Mouse (Mus musculus): ENCODE measurements around the gene Pex13.

Pex13 gene

DNA sequence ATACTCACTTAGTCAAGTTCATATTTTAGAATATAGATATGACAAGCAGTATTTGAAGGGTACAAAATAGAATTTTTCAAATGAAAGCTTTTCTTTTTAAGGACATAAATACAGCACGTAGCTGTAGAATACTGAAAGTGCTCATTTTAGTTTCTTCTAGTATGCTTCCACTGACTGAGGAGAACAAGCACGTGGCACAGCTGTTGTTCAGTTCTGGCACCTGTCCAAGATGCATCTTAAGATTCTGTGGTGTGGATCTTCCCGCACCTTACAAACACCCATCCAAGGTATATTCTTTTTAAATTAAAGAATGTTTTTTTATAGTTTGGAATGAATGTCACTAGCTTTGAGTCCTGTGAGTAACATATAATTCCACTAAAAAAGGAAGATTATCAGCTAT is 1.4 kb upstream of the Pex13 start:
- no peak for TF ChIP-seq GATA4 (IDR thresholded peaks at IDR 0.05; ENCODE audit: insufficient replicate concordance, low read length)

DNA sequence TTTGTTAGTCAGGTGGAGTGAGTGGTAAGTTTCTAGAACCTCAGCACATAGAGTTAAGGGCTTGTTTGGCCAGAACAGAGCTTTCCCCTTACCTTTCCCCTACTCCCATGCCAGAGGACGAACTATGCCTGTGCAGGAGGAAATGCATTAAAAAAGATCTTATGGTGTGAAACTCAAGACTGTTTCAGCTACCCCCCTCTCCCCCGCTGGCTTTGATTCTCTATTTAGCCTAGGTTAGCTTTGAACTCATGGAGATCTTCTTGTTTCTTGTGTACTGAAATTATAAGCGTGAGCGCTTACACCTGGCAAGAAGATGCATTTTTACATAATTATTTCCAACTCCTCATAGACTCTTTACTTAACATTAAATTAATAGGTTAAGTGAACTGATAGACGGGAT is 767 bp upstream of the Pex13 start:
- no peak for TF ChIP-seq GATA4 (IDR thresholded peaks at IDR 0.05; ENCODE audit: insufficient replicate concordance, low read length)

DNA sequence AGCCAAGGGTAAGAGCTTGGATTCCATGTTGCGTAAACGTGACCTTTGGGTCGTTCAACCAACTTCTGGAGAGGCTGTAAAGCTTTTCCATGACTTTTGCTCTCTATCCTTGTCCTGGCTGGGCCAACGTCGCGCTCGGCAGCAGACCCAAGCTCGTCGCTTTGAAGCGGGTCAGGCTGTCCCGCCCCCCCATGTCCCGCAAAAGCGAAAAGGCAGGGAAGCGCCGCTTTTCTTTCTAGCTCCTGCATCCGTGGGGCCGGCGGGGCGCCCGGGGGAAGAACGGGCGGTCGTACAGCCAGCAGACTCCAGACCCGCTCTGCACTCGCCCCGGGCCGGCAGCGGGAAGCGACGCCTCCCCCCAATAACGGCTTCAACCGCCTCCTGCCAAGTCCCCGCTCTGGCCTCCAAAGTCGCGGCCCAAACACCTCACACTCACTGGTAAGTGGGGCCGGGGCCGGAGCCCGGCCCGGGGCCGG is 410 bp downstream of the Pex13 start, which contains the start of gene Pus10:
Gene Pus10 (plus strand): TSS at position 364 of the 476 bp plus-strand sequence.
- no peak for TF ChIP-seq GATA4 (IDR thresholded peaks at IDR 0.05; ENCODE audit: insufficient replicate concordance, low read length)

DNA sequence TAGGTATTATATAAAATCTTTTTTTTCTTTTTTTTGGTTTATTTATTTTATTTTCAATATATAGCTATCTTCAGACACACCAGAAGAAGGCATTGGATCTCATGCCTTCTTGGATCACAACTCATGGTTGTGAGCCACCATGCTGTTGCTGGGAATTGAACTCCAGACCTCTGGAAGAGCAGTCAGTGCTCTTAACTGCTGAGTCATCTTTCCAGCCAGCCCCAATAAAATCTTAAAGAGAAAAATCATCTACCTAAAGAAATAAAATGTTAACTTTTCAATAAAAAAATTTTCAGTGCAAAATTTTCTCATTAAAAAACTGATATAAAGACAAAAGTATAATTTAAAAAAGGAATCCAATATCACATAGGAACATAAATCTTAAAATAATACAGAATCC is 1.5 kb downstream of the Pex13 start:
- no peak for TF ChIP-seq GATA4 (IDR thresholded peaks at IDR 0.05; ENCODE audit: insufficient replicate concordance, low read length)

DNA sequence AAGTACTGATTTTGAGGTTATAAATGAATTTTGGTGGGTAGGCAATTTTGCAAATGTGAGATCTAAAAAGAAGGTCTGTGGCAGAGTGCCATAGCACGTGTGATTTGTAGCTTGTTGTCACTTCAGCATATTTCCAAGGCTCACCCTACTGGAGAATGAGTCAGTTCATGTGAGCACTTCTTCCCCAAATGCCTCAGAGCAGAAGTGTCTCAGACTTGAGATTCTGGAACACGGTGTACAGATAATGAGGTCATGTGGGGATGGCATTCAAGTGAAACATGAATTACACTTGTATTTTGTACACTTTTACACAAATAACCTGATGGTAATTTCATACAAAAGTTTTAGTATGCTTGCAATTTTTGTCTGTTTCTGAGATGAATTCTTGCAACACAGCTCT is 8.0 kb downstream of the Pex13 start:
- no peak for TF ChIP-seq GATA4 (IDR thresholded peaks at IDR 0.05; ENCODE audit: insufficient replicate concordance, low read length)

DNA sequence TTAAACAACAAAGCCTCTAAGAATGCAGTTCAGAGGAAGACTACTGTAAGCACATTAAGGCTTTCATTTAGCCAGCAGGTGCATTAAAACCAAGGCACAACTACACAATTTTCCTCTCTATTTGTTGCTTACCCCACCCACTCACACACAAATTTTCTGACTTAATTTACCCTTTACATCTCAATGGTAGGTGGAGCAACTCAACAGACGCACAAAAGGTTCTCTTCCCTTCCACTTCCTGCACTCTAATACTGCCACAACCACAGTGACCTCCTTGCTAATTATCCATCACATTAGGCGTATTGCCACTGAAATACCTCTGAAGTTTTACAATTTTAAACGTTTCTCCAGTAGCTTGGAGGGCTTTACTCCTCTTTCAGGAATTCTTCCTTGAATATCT is 12.1 kb downstream of the Pex13 start:
- no peak for TF ChIP-seq GATA4 (IDR thresholded peaks at IDR 0.05; ENCODE audit: insufficient replicate concordance, low read length)

DNA sequence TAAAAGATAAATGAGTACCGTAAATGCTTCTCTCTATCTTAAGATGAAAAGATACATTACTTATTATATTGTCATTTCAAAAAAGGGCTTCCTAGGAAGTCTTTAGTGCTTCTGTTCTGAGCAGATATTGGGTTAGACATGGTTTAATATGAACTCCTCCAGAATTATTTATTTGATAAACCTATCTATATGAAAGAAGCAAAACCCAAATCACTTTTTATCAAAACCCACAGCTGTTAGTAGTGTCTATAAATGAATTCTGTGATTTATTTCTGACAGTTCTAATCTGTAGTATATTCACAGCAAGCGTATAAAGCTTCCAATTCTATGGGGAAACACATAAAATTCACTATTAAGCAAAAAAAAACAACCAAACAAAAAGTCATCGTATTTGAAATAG is 17.9 kb downstream of the Pex13 start:
- TF ChIP-seq GATA4 (IDR thresholded peaks at IDR 0.05; ENCODE audit: insufficient replicate concordance, low read length) = no peak

DNA sequence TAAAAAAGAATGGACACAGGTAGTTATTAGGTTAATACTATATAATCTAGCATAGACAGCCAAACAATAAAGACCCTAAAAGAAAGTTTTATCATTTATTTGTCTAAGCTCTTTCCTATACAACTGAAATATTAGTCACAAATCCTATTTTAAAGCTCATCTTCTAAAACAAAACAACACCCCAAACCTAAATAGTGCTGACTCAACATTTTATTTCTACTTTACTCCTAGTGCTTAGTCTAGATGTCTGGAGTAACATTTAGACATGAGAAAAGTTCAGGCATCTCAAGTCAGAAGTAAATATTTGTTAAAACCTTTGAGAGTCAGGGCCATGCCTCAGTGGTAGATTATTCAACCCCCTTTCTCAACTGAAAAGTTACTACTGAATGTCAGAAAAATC is 18.3 kb downstream of the Pex13 start:
- no peak for TF ChIP-seq GATA4 (IDR thresholded peaks at IDR 0.05; ENCODE audit: insufficient replicate concordance, low read length)

DNA sequence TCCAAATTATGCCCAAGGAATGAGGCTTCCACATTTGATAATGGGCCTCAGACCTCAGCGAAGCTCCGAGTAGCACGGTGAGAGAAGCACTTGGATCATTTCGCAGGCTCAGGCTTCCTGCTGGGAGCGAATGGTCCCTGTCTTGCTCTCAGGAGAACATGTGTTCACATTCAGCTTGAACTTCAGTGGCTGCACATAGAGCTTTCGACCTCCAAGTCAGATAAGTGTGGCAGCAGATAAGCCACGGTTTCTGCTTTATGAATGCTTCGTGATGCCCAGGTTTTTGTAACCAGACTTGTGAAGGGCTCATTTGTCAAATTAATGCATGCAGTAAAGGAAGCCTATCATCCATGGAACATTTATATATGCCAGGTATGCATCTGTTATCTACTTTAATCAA is 31.2 kb downstream of the Pex13 start:
- no peak for TF ChIP-seq GATA4 (IDR thresholded peaks at IDR 0.05; ENCODE audit: insufficient replicate concordance, low read length)

DNA sequence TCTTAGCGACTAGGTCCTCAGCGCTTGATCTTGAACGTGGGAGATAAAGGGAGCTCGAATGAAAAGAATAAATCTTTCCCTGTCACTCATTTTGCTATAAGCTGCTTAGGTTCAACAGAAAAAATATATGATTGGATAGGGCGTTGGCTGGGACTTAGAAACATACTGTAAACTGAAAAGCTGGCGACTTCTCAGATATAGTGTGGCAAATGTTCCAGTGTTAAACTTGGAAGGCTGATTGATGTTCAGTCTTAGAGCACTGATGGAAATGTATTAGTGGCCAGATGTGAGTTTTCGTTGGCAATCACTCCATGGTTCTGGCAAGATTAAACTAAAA is 31.9 kb downstream of the Pex13 start:
- TF ChIP-seq GATA4 (IDR thresholded peaks at IDR 0.05; ENCODE audit: insufficient replicate concordance, low read length) = no peak

DNA sequence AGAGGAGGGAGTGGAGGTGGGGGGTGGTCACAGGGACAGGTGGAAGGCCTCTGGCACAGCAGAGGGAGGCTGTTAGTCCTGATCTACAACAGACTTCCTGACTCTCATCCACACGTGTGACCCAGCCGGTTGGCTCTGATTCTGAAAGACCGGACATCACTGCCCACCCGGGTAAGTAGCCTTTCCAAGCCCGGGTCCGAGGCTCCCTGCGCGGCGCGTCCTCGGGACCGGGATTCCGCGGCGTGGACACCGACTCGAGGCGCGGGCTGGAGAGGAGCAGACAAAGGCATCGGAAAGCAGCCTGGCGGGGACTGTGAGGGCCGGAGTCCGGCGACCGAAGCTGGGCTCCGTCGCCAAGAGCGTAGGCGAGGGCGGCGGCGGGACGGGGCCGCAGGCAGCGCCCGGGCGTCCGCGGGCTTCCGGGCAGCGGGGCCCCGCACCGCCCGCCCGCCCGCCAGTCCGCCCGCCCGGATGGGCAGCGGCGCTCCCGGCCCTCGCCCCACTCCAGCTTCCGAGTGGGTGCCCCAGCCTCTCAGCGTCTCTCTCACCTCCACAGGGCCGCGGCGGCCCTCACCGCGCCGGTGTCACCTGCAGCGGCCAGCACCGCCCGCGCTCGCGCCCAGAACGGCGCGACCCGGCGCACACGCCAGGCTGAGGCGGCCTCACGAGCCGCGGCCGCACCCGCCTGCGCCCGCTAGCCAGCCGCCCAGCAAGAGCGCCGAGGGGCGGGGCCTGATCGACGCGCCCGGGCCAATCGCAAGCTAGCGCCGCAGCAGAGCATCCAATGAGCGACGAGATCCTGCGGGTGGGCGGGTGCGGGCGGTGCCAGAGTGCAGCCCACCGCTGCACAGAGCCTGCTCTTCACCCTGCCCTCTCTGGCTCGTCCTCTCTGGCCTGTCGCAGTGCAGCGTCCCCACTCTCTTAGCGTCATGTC is 32.5 kb downstream of the Pex13 start, which contains the start of gene 0610010F05Rik:
Gene 0610010F05Rik (minus strand): TSS at position 695 of the 934 bp plus-strand sequence.
- TF ChIP-seq GATA4 (IDR thresholded peaks at IDR 0.05; ENCODE audit: insufficient replicate concordance, low read length) = no peak

DNA sequence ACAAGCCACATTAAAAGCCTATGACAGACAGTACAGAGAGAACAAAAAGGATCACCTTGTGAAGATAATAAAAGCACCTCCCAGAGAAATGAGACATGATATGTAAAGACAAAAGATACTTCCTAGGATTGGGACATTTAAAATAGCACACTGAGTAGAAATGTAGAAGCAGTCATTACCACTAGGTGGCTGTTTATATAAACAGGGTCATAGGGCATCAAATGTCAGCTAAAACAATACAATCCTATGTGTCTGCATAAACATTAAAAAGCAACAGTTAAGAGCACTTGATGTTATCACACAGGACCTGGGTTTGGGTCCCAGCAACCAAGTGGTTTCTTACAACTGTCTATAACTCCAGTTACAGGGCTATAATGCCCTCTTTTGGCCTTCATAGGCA is 35.1 kb downstream of the Pex13 start:
- TF ChIP-seq GATA4 (IDR thresholded peaks at IDR 0.05; ENCODE audit: insufficient replicate concordance, low read length) = no peak

DNA sequence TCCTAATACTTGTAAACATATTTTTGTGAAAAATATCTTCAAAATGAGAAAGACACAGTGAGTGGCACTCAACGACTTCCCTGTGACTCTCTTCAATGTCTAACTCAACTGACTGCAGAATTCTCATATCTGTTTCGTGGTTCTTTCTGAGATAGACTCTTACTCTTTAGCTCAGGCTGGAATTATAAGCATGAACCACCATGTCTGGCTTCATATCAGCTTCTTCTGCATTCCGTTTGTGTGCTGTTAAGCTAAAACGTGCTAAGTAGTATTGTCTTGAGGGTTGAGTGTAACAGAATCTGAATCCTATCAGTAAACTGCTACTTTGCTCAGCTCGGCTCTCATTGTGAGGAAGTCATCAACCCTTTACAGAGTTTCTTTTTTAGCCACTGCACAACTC is 46.8 kb downstream of the Pex13 start:
- no peak for TF ChIP-seq GATA4 (IDR thresholded peaks at IDR 0.05; ENCODE audit: insufficient replicate concordance, low read length)

DNA sequence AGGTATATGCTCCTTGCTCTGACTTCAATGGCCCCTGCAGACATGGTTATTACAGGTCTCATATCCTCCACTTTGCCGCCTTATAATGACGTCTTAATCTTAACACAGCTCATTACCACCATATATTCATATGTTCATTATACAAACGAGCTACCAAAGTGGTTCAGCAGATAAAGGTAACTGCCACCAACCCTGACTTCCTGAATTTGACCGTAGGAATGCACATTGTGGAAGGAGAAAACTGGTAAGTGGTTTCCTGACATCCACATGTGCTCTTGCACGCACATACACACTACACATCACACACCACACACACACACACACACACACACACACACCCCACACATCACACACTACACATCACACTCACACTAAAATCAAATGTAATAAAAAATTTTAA is 51.2 kb downstream of the Pex13 start:
- no peak for TF ChIP-seq GATA4 (IDR thresholded peaks at IDR 0.05; ENCODE audit: insufficient replicate concordance, low read length)

Measured in liver, adult (tissue).